Mouse (Mus musculus) spleen, adult 2 months (tissue): ENCODE results near the gene Tmcc1. TPM values are rescaled to one million over a fixed set of nuclear protein-coding genes. Genes with fewer than 3 reads are reported as not detected.
"Not testable (repeated sequence)": the region's sequence is repeated elsewhere in the genome, so short reads cannot be mapped to it uniquely, and the experiment has no call there.

Experiments used
- DNase-seq, 2 experiments: peaks; one replicate each; pipeline versions ENCODE4 v3.0.0 to v3.0.0-alpha.2; 2012 to 2021; ENCODE audit warnings: low spot score in 2 of 2, low read depth in 1 of 2
- H3K27ac ChIP-seq: fragments of 200-500 bp; 2 replicates; pipeline ENCODE4 v1.5.1; 2012; ENCODE audit warnings: low read length, inconsistent platforms; ENCODE audit not compliant: insufficient read depth
- H3K27me3 ChIP-seq: fragments of 200-500 bp; 2 replicates; pipeline ENCODE4 v1.6.1; 2012; ENCODE audit warnings: mild to moderate bottlenecking, moderate library complexity, low read length, inconsistent platforms; ENCODE audit not compliant: control insufficient read depth, insufficient read depth
- H3K36me3 ChIP-seq: fragments of 200-500 bp; 2 replicates; pipeline ENCODE4 v1.6.1; 2012; ENCODE audit warnings: mild to moderate bottlenecking, low read length, inconsistent platforms; ENCODE audit not compliant: control insufficient read depth, insufficient read depth
- H3K4me1 ChIP-seq: fragments of 200-500 bp; 2 replicates; pipeline ENCODE4 v1.6.1; 2011; ENCODE audit warnings: inconsistent platforms; ENCODE audit not compliant: control insufficient read depth, insufficient read depth, insufficient read length
- H3K4me3 ChIP-seq: fragments of 200-500 bp; 2 replicates; pipeline ENCODE4 v1.5.1; 2011; ENCODE audit warnings: mild to moderate bottlenecking, inconsistent platforms; ENCODE audit not compliant: insufficient read depth, insufficient read length; ENCODE audit errors: extremely low read depth
- CTCF ChIP-seq: fragments of 200-500 bp; IDR thresholded peaks from 2 replicates; pipeline ENCODE4 v1.5.1; 2011; ENCODE audit warnings: mild to moderate bottlenecking, inconsistent platforms; ENCODE audit not compliant: insufficient read depth, insufficient read length, insufficient replicate concordance; ENCODE audit errors: extremely low read depth
- POLR2A ChIP-seq: fragments of 200-500 bp; IDR thresholded peaks from 2 replicates; pipeline ENCODE4 v1.6.1; 2011; ENCODE audit warnings: low read depth, low read length, inconsistent platforms
- WGBS: fragments of 180-500 bp; shearing (Covaris S2); methylation state at CpG from one replicate; pipeline ENCODE4 v1.1.7; 2018; 5-methylcytosine and 5-hydroxymethylcytosine counted together
- polyA plus RNA-seq: library from polyadenylated mRNA; depleted of rRNA; stranded (reverse); fragments of >200 nt; gene quantifications from 2 replicates; pipeline ENCODE4 v1.2.3, GENCODE M21; 2012

The Tmcc1 gene
- polyA plus RNA-seq, 1 experiment, result 7.6 TPM

DNA sequence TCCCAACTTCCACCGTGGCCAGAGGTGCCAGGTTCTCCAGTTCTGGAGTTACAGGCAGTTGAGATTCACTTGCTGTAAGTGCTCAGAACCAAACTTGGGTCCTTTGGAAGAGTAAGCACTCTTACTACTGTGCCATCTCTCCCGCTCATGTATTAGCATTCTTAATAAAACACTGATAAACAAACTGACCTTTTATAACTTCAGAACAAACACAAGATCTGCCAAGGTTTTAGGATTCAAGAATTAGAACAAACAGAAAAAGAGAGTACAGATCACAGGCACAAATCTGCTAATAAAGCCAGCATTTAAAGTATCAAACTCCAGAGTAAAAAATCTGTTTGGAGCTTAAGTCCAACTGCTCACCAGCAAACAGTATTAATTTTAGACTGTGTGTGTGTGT lies 121.5 kb downstream of the Tmcc1 start:
- 91% methylated on average over 2 of the region's 2 CpGs for WGBS
- Histone ChIP-seq H3K4me1 (no peaks in the 10 kb centered on the region), H3K27ac (no peak overlapping the region), H3K36me3 (no peaks in the 10 kb centered on the region), H3K27me3 (no peaks in the 10 kb centered on the region), H3K4me3 (no peak overlapping the region)
- DNase-seq, result no peak
- no peak for TF ChIP-seq CTCF
- no peak for TF ChIP-seq POLR2A

DNA sequence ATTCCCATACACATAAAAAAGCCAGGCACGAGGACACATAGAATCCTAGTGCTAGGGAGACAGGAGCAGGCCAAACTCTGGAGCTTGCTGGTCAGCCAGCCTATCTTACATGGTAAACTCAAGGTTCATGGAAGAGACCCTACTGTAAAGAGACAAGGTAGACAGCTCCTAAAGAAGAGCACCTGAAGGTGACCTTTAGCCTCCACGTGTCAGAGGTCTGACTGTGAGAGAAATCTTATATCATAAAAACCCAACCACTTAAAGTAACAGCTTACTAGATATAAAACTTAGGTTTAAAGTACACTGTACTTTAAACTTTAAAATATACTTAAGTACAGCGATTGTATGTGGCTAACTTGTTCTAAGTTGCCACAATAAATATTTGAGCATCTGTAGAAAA lies 122.7 kb downstream of the Tmcc1 start:
- Histone ChIP-seq H3K4me1 (no peaks in the 10 kb centered on the region), H3K27ac (no peak overlapping the region), H3K27me3 (no peaks in the 10 kb centered on the region), H3K36me3 (no peaks in the 10 kb centered on the region), H3K4me3 (no peak overlapping the region)
- DNase-seq, result no peak
- WGBS, result 85% methylated on average over 3 of the region's 3 CpGs
- no peak for TF ChIP-seq CTCF
- no peak for TF ChIP-seq POLR2A

DNA sequence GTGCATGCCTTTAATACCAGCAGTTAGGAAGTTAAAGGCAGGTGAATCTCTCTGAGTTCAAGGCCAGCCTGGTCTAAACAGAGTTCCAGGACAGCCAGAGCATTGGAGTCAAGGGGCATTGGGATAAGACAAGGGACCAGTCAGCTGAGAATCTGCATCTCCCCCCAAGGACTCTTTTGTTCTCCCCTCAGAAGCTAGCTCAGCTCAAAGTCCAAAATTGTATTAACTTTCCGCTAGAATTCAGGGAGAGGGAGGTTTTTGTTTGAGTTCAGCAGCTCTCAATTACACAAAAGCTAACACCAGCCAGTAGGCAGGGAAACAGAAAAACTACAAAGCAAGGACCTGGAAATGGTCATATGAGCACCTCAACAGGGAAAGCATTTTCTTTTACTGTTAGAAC lies 129.8 kb downstream of the Tmcc1 start:
- no peak for TF ChIP-seq POLR2A
- no peak for TF ChIP-seq CTCF
- H3K4me1 ChIP-seq, result no peaks in the 10 kb centered on the region
- DNase-seq, result no peak
- H3K27ac ChIP-seq, result no peak overlapping the region
- H3K4me3 ChIP-seq, result no peak overlapping the region
- WGBS, result 88% methylated on average over 1 of the region's 1 CpGs
- no peaks in the 10 kb centered on the region for H3K27me3 ChIP-seq
- no peaks in the 10 kb centered on the region for H3K36me3 ChIP-seq

DNA sequence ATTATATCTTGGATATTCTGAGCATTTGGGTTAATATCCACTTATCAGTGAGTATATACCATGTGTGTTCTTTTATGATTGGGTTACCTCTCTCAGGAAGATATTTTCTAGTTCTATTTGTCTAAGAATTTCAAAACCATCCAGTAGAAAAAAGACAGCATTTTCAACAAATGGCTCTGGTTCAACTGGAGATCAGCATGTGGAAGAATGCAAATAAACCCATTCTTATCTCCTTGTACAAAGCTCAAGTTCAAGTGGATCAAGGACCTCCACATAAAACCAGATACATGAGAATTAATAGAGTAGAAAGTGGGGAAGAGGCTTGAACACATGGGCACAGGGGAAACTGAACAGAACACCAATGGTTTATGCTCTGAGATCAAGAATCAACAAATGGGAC lies 133.7 kb downstream of the Tmcc1 start:
- not testable (repeated sequence) for H3K4me3 ChIP-seq, H3K36me3 ChIP-seq, H3K27me3 ChIP-seq, DNase-seq, H3K27ac ChIP-seq, H3K4me1 ChIP-seq

DNA sequence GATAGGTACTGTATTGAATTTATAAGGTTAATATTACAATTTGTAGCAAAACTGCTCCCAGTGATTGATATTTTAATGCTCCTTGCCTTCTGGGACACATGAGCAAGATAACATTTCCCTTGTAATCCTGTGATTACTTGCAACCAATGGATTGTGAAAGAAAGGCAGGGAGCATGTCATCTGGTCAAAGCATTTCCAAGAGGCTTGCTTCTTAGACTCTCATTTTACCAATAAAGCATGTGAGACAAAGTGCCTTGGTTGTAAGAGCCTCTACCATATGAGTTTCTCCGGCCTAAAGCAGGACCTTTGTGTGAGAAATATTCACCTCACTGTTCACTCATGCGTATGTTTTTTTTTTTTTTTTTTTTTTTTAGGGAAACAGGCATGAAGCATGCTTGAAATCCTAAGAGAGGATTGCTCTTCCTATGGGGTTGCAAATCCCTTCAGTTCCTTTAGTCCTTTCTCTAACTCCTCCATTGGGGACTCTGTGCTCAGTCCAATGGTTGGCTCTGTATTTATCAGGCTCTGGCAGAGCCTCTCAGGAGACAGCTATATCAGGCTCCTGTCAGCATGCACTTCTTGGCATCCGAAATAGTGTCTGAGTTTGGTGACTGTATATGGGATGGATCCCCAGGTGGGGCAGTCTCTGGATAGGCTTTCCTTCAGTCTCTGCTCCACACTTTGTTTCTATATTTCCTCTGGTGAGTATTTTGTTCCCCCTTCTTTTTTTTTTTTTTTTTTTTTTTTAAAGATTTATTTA lies 134.6 kb downstream of the Tmcc1 start:
- DNase-seq, result no peak
- WGBS, result 94% methylated on average over 3 of the region's 3 CpGs
- Histone ChIP-seq H3K4me1 (no peaks in the 10 kb centered on the region), H3K27me3 (no peaks in the 10 kb centered on the region), H3K4me3 (no peak overlapping the region), H3K36me3 (no peaks in the 10 kb centered on the region), H3K27ac (no peak overlapping the region)
- TF ChIP-seq CTCF, result no peak
- no peak for TF ChIP-seq POLR2A

DNA sequence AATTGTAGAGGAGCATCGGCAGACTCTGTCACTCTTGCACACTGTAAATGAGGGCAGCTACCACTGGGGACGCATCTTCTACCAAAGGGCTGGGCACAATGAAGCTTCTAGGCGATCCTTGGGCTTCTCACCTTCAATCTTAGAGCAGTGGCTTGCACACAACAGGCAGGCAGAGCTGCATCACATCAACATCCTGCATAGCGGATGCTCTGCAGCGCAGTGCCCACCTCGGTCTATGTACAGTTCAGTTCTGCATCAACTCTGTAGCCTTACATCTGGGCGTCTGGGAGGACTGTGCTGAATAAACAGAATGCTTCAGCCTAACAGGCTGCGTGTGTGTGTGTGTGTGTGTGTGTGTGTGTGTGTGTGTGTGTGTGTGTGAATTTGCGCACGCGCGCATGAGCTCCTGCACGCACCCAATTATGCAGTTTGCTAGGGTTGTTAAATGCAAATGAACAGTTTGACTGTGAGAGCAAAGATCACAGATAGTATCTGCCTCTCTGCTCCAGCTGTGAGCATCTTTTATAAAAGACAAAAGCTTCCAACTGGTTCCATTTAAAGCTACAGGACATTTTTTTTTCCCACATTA lies 136.5 kb downstream of the Tmcc1 start:
- Histone ChIP-seq H3K4me1 (no peaks in the 10 kb centered on the region), H3K27ac (no peak overlapping the region), H3K27me3 (no peaks in the 10 kb centered on the region), H3K4me3 (no peak overlapping the region), H3K36me3 (no peaks in the 10 kb centered on the region)
- DNase-seq, result no peak
- WGBS, result 83% methylated on average over 13 of the region's 13 CpGs
- no peak for TF ChIP-seq POLR2A
- TF ChIP-seq CTCF, result no peak

DNA sequence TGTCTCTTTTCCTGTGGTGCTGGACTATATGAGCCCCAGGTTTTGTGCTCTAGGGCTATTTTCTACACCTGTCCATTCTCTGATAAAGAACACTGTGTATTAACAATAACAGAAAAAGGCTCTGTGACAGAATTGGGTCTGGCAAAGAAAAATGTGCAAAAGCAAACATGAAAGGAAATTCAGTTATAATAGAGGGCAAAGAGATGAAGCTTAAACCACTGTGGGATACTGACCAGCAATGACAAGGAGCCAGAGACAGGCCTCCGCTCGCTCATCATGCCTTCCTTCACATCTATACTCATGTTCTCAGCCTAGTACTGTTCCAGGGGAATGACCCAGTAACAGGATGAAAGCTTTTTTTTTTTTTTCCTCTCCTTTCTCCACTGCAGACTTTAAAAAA lies 137.5 kb downstream of the Tmcc1 start:
- no peak for DNase-seq
- Histone ChIP-seq H3K4me1 (no peaks in the 10 kb centered on the region), H3K36me3 (no peaks in the 10 kb centered on the region), H3K4me3 (no peak overlapping the region), H3K27me3 (no peaks in the 10 kb centered on the region), H3K27ac (no peak overlapping the region)
- TF ChIP-seq CTCF (no peak), POLR2A (no peak)
- WGBS, result 90% methylated on average over 2 of the region's 2 CpGs
